Mouse (Mus musculus) myocyte (in vitro differentiated cells): ENCODE results near the gene Dnah2.

Source experiments
- E2F4 ChIP-seq: IDR thresholded peaks from one replicate; pipeline ENCODE4 v1.6.1; 2011; ENCODE audit warnings: mild to moderate bottlenecking, control low read depth, moderate library complexity; ENCODE audit not compliant: insufficient read depth
- MAX ChIP-seq: IDR thresholded peaks from one replicate; pipeline ENCODE4 v1.6.1; 2011; ENCODE audit warnings: low read depth, mild to moderate bottlenecking, control low read depth
- MYOD1 ChIP-seq, 3 experiments: IDR thresholded peaks; one replicate each; pipeline ENCODE4 v1.6.1; 2011; ENCODE audit warnings: control low read depth in 2 of 3, low read depth in 2 of 3, mild to moderate bottlenecking in 2 of 3, moderate library complexity in 1 of 3; ENCODE audit not compliant: insufficient read length in 2 of 3, control insufficient read depth in 1 of 3
- POLR2A ChIP-seq: IDR thresholded peaks from one replicate; pipeline ENCODE4 v1.6.1; 2011; ENCODE audit warnings: low read depth, mild to moderate bottlenecking, control low read depth, moderate library complexity; ENCODE audit not compliant: insufficient read length
- SRF ChIP-seq: IDR thresholded peaks from one replicate; pipeline ENCODE4 v1.6.1; 2011; ENCODE audit warnings: low read depth; ENCODE audit not compliant: control insufficient read depth, insufficient read length
- TCF12 ChIP-seq: IDR thresholded peaks from one replicate; pipeline ENCODE4 v1.6.1; 2011; ENCODE audit warnings: mild to moderate bottlenecking, control low read depth; ENCODE audit not compliant: poor library complexity, insufficient read depth, severe bottlenecking
- USF1 ChIP-seq: IDR thresholded peaks from one replicate; pipeline ENCODE4 v1.6.1; 2011; ENCODE audit warnings: low read depth, mild to moderate bottlenecking, control low read depth, moderate library complexity

DNA sequence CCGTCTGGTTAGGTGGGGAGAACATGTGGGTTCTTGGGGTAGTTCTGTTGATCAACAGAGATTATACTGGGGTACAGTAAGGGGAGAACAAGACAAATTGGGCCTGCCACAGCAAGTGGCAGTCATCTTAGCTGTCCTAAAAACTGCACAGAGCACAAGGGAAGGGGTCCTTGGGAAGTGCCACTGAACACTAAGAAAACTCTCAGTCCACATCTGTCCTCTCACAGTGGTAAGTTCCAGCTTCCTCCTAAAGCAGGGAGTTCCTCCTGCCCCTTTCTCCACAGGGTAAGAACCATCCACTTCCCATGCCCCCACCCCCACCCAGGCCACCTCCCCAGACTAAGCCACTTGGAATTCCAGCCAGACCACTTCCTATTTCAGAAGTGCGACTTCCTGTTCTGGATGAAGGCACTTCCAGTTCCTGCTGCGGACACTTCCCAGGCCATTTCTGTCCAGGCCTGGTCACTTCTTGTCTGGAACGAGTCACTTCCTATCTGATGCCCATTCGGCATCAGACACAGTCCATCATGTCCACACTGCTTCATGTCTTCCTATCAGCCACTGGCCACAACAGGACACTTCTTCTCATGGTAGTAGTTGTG is 5.7 kb upstream of the Dnah2 start:
- TF ChIP-seq TCF12: no peak
- TF ChIP-seq POLR2A: no peak
- no peak for TF ChIP-seq MYOD1 (IDR thresholded peaks at IDR 0.05; ENCODE audit: control insufficient read depth in 1 of 3, insufficient read length in 2 of 3, low read depth in 2 of 3)
- TF ChIP-seq USF1: no peak
- no peak for TF ChIP-seq MAX
- no peak for TF ChIP-seq SRF
- TF ChIP-seq E2F4: no peak
